Comparison of ENCODE assay signal across 9 mouse cellular contexts in the genomic region with DNA sequence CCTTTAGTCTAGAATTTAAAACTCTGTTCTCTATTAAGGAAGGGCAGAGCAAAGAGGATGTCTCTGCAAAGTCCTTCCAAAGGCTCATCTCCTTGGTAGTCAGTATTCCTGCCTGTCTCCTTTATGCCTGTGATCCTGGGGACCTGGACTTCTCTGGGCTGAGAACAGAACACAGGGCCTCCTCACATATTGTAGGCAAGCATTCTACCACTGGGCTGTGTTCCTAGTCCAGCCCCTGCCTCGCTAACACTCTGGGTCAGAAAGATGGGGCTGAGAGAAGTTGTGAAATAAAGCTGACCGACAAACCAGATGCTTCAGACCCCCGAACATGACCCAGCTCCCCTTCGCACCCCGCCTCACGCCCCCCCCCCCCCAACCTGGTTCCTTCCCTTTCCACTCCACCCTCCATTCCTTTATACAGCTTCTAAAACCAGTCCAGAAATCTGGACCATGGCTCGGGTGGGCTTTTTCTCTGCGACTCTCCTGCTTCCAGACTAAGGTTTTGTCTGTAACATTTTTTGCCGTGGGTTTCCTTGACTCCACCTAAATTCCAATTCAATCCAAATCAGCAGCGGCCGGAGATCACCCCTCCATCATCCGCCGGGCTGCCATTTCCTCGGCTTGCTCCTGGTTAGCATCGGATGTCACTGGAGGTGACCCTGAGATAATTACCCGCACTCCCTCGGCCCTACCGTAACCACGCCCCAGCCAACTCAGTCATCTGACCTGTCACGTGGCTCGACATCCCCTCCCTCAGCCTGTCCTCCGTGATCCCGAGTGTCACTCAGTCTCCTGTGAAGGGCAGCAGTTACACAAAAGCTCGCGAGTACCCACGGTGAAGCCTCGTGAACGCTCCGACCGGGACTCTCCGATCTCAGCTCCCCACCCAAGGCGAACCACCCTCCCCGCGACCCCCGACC.
A peak's percentile ranks its signal among the peaks of the same experiment; 100 is the strongest.
DNase-seq lines count a peak whose midpoint lies in the region; ATAC-seq and TF ChIP-seq lines count a peak whose summit lies in the region.
"Had no signal": no experiment of that assay in that cellular context is flagged by ENCODE, and none has a peak within 500 bp of the region (broad histone marks: within the 10 kb centered on the region; RNA-seq: fewer than 3 reads in every experiment).

No protein-coding gene starts in this region.

- WGBS in hindbrain, embryonic 15.5 days: 3% methylated on average over 34 of the region's 35 CpGs
- WGBS in lung, embryonic 15.5 days: 4% methylated on average over 35 of the region's 35 CpGs

- H3K4me3 ChIP-seq in gastrocnemius, adult 2 months: peak overlapping the region; percentile 70
- peak overlapping the region; percentile 55 for H3K4me3 ChIP-seq in hindbrain, embryonic 15.5 days
- peak overlapping the region; percentile 47 for H3K4me3 ChIP-seq in lung, embryonic 15.5 days

- no peaks in the 10 kb centered on the region for H3K27me3 ChIP-seq in hindbrain, embryonic 15.5 days
- no peaks in the 10 kb centered on the region; the same call in 1 of the 2 replicates for H3K27me3 ChIP-seq in lung, embryonic 15.5 days

- no peak for TF ChIP-seq CTCF in gastrocnemius, adult 2 months (IDR thresholded peaks at IDR 0.05)

- H3K9me3 ChIP-seq in hindbrain, embryonic 15.5 days: no peaks in the 10 kb centered on the region
- H3K9me3 ChIP-seq in lung, embryonic 15.5 days: no peaks in the 10 kb centered on the region

- DNase-seq in WW6 (ENCODE audit: low read depth, low spot score): peak; percentile 55
- DNase-seq in gastrocnemius, adult 2 months: peak; percentile 61
- DNase-seq in layer of hippocampus, postnatal 25 days (ENCODE audit: extremely low spot score in 1 of 2, low spot score in 1 of 2): peak; percentile 38 to 57
- DNase-seq in retina, embryonic 14.5 days (ENCODE audit: low spot score): peak; percentile 83
- DNase-seq in spleen, postnatal 10 days (ENCODE audit: low spot score in 2 of 2): no peak

- peak overlapping the region; percentile 85 for H3K4me2 ChIP-seq in hindbrain, embryonic 15.5 days
- H3K4me2 ChIP-seq in lung, embryonic 15.5 days: peak overlapping the region; percentile 77

- peaks cover 20% of the 10 kb centered on the region for H3K4me1 ChIP-seq in hindbrain, embryonic 15.5 days (replicated peaks)
- H3K4me1 ChIP-seq in lung, embryonic 15.5 days: peaks cover 4% of the 10 kb centered on the region

- peak; percentile 45 for ATAC-seq in common myeloid progenitor, adult 5-6 weeks (replicated peaks; ENCODE audit: low read depth, poor library complexity, severe bottlenecking)
- ATAC-seq in hindbrain, embryonic 15.5 days (ENCODE audit: low FRiP score, low read depth): peak; percentile 95
- peak; percentile 87 for ATAC-seq in lung, embryonic 15.5 days (ENCODE audit: borderline replicate concordance, extremely low read depth, low FRiP score, low TSS enrichment)

- intact Hi-C loops in gastrocnemius, adult 2 months (cut with DNase I): no loop called here

- peak overlapping the region; percentile 58 for H3K9ac ChIP-seq in hindbrain, embryonic 15.5 days
- H3K9ac ChIP-seq in lung, embryonic 15.5 days: peak overlapping the region; percentile 46

- no peak overlapping the region for H3K27ac ChIP-seq in gastrocnemius, adult 2 months
- H3K27ac ChIP-seq in hindbrain, embryonic 15.5 days (replicated peaks): peak overlapping the region; percentile 81
- peak overlapping the region; percentile 15; the same call in 1 of the 2 replicates for H3K27ac ChIP-seq in lung, embryonic 15.5 days

- no peaks in the 10 kb centered on the region for H3K36me3 ChIP-seq in hindbrain, embryonic 15.5 days
- H3K36me3 ChIP-seq in lung, embryonic 15.5 days: no peaks in the 10 kb centered on the region
- H3K36me3 ChIP-seq: G1E had no signal

Comparison
In these comparisons a context has a peak if more than half of its experiments do, and no peak if none do; other contexts are left out.
1. DNase-seq: peak in WW6 (single experiment), gastrocnemius, adult 2 months (single experiment), layer of hippocampus, postnatal 25 days (2 of 2) and retina, embryonic 14.5 days (single experiment); none in spleen, postnatal 10 days (0 of 2).
2. ATAC-seq: peak in every context shown above with its lines; median percentile 95 in hindbrain, embryonic 15.5 days; 87 in lung, embryonic 15.5 days; 45 in common myeloid progenitor, adult 5-6 weeks.
3. Peak in every context shown above with its lines, with median percentiles within 50 percentile points of each other: H3K4me3 ChIP-seq.